Mouse (Mus musculus): Measurements from ENCODE around the gene Tmem9b.

- TF ChIP-seq POLR2A (IDR thresholded peaks at IDR 0.05; ENCODE audit: control insufficient read depth, extremely low read depth, insufficient read depth, low read length, poor library complexity): no peak
- TF ChIP-seq CTCF (IDR thresholded peaks at IDR 0.05; ENCODE audit: borderline replicate concordance, control insufficient read depth, extremely low read depth, insufficient read depth, low read length, poor library complexity): no peak
These were observed 12.8 kb downstream of the Tmem9b start for GRCm38 (mm10) chr7:109739822-109740370.

All from thymus, adult 2 months (tissue).